Mouse (Mus musculus) CH12.LX (cell line): ENCODE data around the gene Snupn.

Experiments
- CTCF ChIP-seq, 2 experiments: IDR thresholded peaks in 1 of 2; conservative IDR thresholded peaks in 1 of 2; 2 replicates each; pipeline ENCODE4 v1.5.1; 2011 to 2012; ENCODE audit warnings: low read depth in 2 of 2, low read length in 2 of 2, improper control_type of control experiment in 1 of 2, inconsistent platforms in 1 of 2, mild to moderate bottlenecking in 1 of 2, moderate library complexity in 1 of 2
- EP300 ChIP-seq: IDR thresholded peaks from 2 replicates; pipeline ENCODE4 v1.6.1; 2011; ENCODE audit warnings: low read length, improper control_type of control experiment
- HCFC1 ChIP-seq: IDR thresholded peaks from 2 replicates; pipeline ENCODE4 v1.6.1; 2012; ENCODE audit warnings: low read depth, mild to moderate bottlenecking, inconsistent platforms, low read length, improper control_type of control experiment
- MAZ ChIP-seq: IDR thresholded peaks from 2 replicates; pipeline ENCODE4 v1.6.1; 2012; ENCODE audit warnings: low read depth, mild to moderate bottlenecking, inconsistent platforms, low read length, improper control_type of control experiment, moderate library complexity
- POLR2A ChIP-seq: IDR thresholded peaks from 2 replicates; pipeline ENCODE4 v1.6.1; 2011; ENCODE audit warnings: low read depth, mild to moderate bottlenecking, improper control_type of control experiment, low read length
- TBP ChIP-seq: conservative IDR thresholded peaks from 2 replicates; pipeline ENCODE4 v1.6.1; 2011; ENCODE audit warnings: low read depth, low read length, improper control_type of control experiment
- USF1 ChIP-seq: IDR thresholded peaks from 2 replicates; pipeline ENCODE4 v1.6.1; 2014; ENCODE audit warnings: low read depth, mild to moderate bottlenecking, inconsistent platforms, low read length, improper control_type of control experiment
- USF2 ChIP-seq: conservative IDR thresholded peaks from 2 replicates; pipeline ENCODE4 v1.6.1; 2011; ENCODE audit warnings: low read depth, low read length, improper control_type of control experiment
- ZC3H11A ChIP-seq: IDR thresholded peaks from 2 replicates; pipeline ENCODE4 v1.6.1; 2012; ENCODE audit warnings: low read depth, mild to moderate bottlenecking, inconsistent platforms, low read length, improper control_type of control experiment

DNA sequence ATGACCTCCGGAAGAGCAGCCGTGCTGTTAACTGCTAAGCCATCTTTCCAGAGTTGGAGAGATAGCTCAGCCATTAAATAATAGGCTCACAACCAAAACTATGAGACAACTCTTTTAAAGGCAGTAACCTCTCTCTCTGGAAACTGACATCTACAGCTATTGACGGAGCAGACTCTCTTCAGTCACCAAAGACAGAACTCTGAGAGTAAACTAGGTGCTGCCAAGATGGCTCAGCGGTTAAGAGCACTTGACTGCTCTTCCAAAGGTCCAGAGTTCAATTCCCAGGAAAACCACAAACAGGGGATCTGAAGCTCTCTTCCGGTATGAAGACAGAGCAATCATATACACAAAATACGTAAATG lies 13.8 kb upstream of the Snupn start:
- TF ChIP-seq HCFC1 (no peak), TBP (peak; percentile 91; the same call in 1 of the 2 replicates), USF1 (no peak), CTCF (conservative IDR thresholded peaks at IDR 0.05 in 1 of 2, IDR thresholded peaks at IDR 0.05 in 1 of 2; ENCODE audit: low read depth in 2 of 2, low read length in 2 of 2) (no peak), ZC3H11A (no peak), EP300 (no peak), POLR2A (no peak), MAZ (no peak), USF2 (no peak)
